Mouse (Mus musculus) kidney, adult 2 months (tissue): ENCODE measurements around the gene Olfr1310.

Experiments
- CTCF ChIP-seq: fragments of 200-500 bp; conservative IDR thresholded peaks from 2 replicates; pipeline ENCODE4 v1.5.1; 2011; ENCODE audit warnings: low read depth, mild to moderate bottlenecking, control low read depth, low read length, moderate library complexity, mixed read lengths; ENCODE audit not compliant: insufficient read depth, insufficient read length
- POLR2A ChIP-seq: fragments of 200-500 bp; IDR thresholded peaks from one replicate; pipeline ENCODE4 v1.6.1; 2011; ENCODE audit warnings: low read depth, low read length, control low read depth

GRCm38 (mm10) chr2:111990181-111990580, 22.3 kb downstream of the Olfr1310 start, which contains the start of gene Olfr1309:
- TF ChIP-seq POLR2A, result no peak
- no peak for TF ChIP-seq CTCF
